Mouse (Mus musculus) ovary, postnatal 14 days (tissue): ENCODE measurements around the gene Kif18a.

ENCODE experiments used
- DNase-seq: peaks from one replicate; pipeline ENCODE4 v3.0.0; 2022; ENCODE audit warnings: low spot score

Gene Kif18a

GRCm38 (mm10) chr2:109280600-109281340 is at the start of gene Kif18a, which contains the start of gene Mettl15:
Gene Kif18a, plus strand, starts transcription at chr2:109280738.
Gene Mettl15, minus strand, starts transcription at chr2:109280748.
- DNase-seq = peak; percentile 92

GRCm38 (mm10) chr2:109233876-109234275 is 46.7 kb upstream of the Kif18a start:
- no peak for DNase-seq

GRCm38 (mm10) chr2:109235741-109236140 is 44.8 kb upstream of the Kif18a start:
- no peak for DNase-seq

- no peak for DNase-seq
Observed at GRCm38 (mm10) chr2:109241947-109242346, 38.6 kb upstream of the Kif18a start.

- DNase-seq = no peak
Observed at GRCm38 (mm10) chr2:109262779-109263178, 17.8 kb upstream of the Kif18a start.

GRCm38 (mm10) chr2:109273098-109273497 is 7.4 kb upstream of the Kif18a start:
- no peak for DNase-seq

- no peak for DNase-seq
Observed at GRCm38 (mm10) chr2:109277593-109277992, 2.9 kb upstream of the Kif18a start.

- DNase-seq = peak; percentile 39
Observed at GRCm38 (mm10) chr2:109278036-109278435, 2.5 kb upstream of the Kif18a start.

- DNase-seq = no peak
Observed at GRCm38 (mm10) chr2:109280272-109280599, 302 bp upstream of the Kif18a start.

- DNase-seq = no peak
Observed at GRCm38 (mm10) chr2:109281341-109281690, 778 bp downstream of the Kif18a start.

- DNase-seq = no peak
Observed at GRCm38 (mm10) chr2:109284121-109284520, 3.6 kb downstream of the Kif18a start.

GRCm38 (mm10) chr2:109289327-109289726 is 8.8 kb downstream of the Kif18a start:
- DNase-seq = no peak

GRCm38 (mm10) chr2:109296264-109296663 is 15.7 kb downstream of the Kif18a start:
- DNase-seq = no peak

- DNase-seq = no peak
Observed at GRCm38 (mm10) chr2:109298160-109298559, 17.6 kb downstream of the Kif18a start.

GRCm38 (mm10) chr2:109302234-109302633 is 21.7 kb downstream of the Kif18a start:
- no peak for DNase-seq

GRCm38 (mm10) chr2:109303638-109304037 is 23.1 kb downstream of the Kif18a start:
- DNase-seq = no peak

- no peak for DNase-seq
Observed at GRCm38 (mm10) chr2:109311369-109311768, 30.8 kb downstream of the Kif18a start.

GRCm38 (mm10) chr2:109331807-109332206 is 51.3 kb downstream of the Kif18a start:
- DNase-seq = no peak

GRCm38 (mm10) chr2:109334237-109334636 is 53.7 kb downstream of the Kif18a start:
- no peak for DNase-seq

GRCm38 (mm10) chr2:109335765-109336164 is 55.2 kb downstream of the Kif18a start:
- no peak for DNase-seq

GRCm38 (mm10) chr2:109345386-109345785 is 64.8 kb downstream of the Kif18a start:
- DNase-seq = no peak

- DNase-seq = no peak
Observed at GRCm38 (mm10) chr2:109348742-109349141, 68.2 kb downstream of the Kif18a start.

- DNase-seq = no peak
Observed at GRCm38 (mm10) chr2:109358456-109359141, 78.1 kb downstream of the Kif18a start.

GRCm38 (mm10) chr2:109365962-109366361 is 85.4 kb downstream of the Kif18a start:
- DNase-seq = no peak
